Mouse (Mus musculus) myocyte (in vitro differentiated cells): Measurements from ENCODE around the gene Otop1.

Experiments used
- MAX ChIP-seq: IDR thresholded peaks from one replicate; pipeline ENCODE4 v1.6.1; 2011; ENCODE audit warnings: low read depth, mild to moderate bottlenecking, control low read depth
- MYOD1 ChIP-seq, 3 experiments: IDR thresholded peaks; one replicate each; pipeline ENCODE4 v1.6.1; 2011; ENCODE audit warnings: control low read depth in 2 of 3, low read depth in 2 of 3, mild to moderate bottlenecking in 2 of 3, moderate library complexity in 1 of 3; ENCODE audit not compliant: insufficient read length in 2 of 3, control insufficient read depth in 1 of 3
- MYOG ChIP-seq, 3 experiments: IDR thresholded peaks; one replicate each; pipeline ENCODE4 v1.6.1; 2011; ENCODE audit warnings: control low read depth in 2 of 3, low read depth in 2 of 3, mild to moderate bottlenecking in 2 of 3; ENCODE audit not compliant: insufficient read length in 2 of 3, control insufficient read depth in 1 of 3, insufficient read depth in 1 of 3
- POLR2A ChIP-seq: IDR thresholded peaks from one replicate; pipeline ENCODE4 v1.6.1; 2011; ENCODE audit warnings: low read depth, mild to moderate bottlenecking, control low read depth, moderate library complexity; ENCODE audit not compliant: insufficient read length
- POLR2AphosphoS2 ChIP-seq: IDR thresholded peaks from one replicate; pipeline ENCODE4 v1.6.1; 2011; ENCODE audit warnings: low read depth, control low read depth; ENCODE audit not compliant: insufficient read length
- REST ChIP-seq: IDR thresholded peaks from one replicate; pipeline ENCODE4 v1.6.1; 2011; ENCODE audit warnings: mild to moderate bottlenecking, control low read depth, moderate library complexity; ENCODE audit not compliant: insufficient read depth, insufficient read length
- SRF ChIP-seq: IDR thresholded peaks from one replicate; pipeline ENCODE4 v1.6.1; 2011; ENCODE audit warnings: low read depth; ENCODE audit not compliant: control insufficient read depth, insufficient read length
- TCF12 ChIP-seq: IDR thresholded peaks from one replicate; pipeline ENCODE4 v1.6.1; 2011; ENCODE audit warnings: mild to moderate bottlenecking, control low read depth; ENCODE audit not compliant: poor library complexity, insufficient read depth, severe bottlenecking
- USF1 ChIP-seq: IDR thresholded peaks from one replicate; pipeline ENCODE4 v1.6.1; 2011; ENCODE audit warnings: low read depth, mild to moderate bottlenecking, control low read depth, moderate library complexity

- no peak for TF ChIP-seq POLR2A
- TF ChIP-seq REST, result no peak
- TF ChIP-seq TCF12, result peak; percentile 7
- TF ChIP-seq MAX, result no peak
- peak in 1 of 3 experiments; percentile 18 for TF ChIP-seq MYOG (IDR thresholded peaks at IDR 0.05; ENCODE audit: control insufficient read depth in 1 of 3, insufficient read depth in 1 of 3, insufficient read length in 2 of 3, low read depth in 2 of 3)
- TF ChIP-seq USF1, result no peak
- no peak for TF ChIP-seq SRF
- TF ChIP-seq MYOD1 (IDR thresholded peaks at IDR 0.05; ENCODE audit: control insufficient read depth in 1 of 3, insufficient read length in 2 of 3, low read depth in 2 of 3), result peak in 2 of 3 experiments; percentile 38 to 69
- TF ChIP-seq POLR2AphosphoS2, result no peak
These were observed 26.9 kb downstream of the Otop1 start for GRCm38 (mm10) chr5:38302651-38303050.
